Mouse (Mus musculus) lung, postnatal 25 days (tissue): Measurements from ENCODE around the gene Dazap1.
"Not testable (repeated sequence)": the region's sequence is repeated elsewhere in the genome, so short reads cannot be mapped to it uniquely, and the experiment has no call there.

ENCODE experiments used
- DNase-seq: peaks from one replicate; pipeline ENCODE4 v3.0.0; 2022; ENCODE audit warnings: low spot score

Dazap1 gene

GRCm38 (mm10) chr10:80260642-80261584, at the start of gene Dazap1, which contains the start of gene Gamt:
TSS of gene Dazap1 (plus strand) at chr10:80261486.
TSS of gene Gamt (minus strand) at chr10:80261012.
- DNase-seq: peak; percentile 97

- DNase-seq: not testable (repeated sequence)
These were observed 49.7 kb upstream of the Dazap1 start for GRCm38 (mm10) chr10:80211547-80212103.

- no peak for DNase-seq
These were observed 46.1 kb upstream of the Dazap1 start for GRCm38 (mm10) chr10:80215048-80215772.

- no peak for DNase-seq
These were observed 40.6 kb upstream of the Dazap1 start for GRCm38 (mm10) chr10:80220676-80221075.

- DNase-seq: peak; percentile 32
These were observed 38.1 kb upstream of the Dazap1 start for GRCm38 (mm10) chr10:80223137-80223536.

GRCm38 (mm10) chr10:80226071-80226415, 35.2 kb upstream of the Dazap1 start:
- DNase-seq: no peak

- DNase-seq: peak; percentile 100
These were observed 34.7 kb upstream of the Dazap1 start, which contains the start of gene Mum1 for GRCm38 (mm10) chr10:80226416-80227165. TSS of gene Mum1 (plus strand) at chr10:80226434.

GRCm38 (mm10) chr10:80227166-80227539, 34.1 kb upstream of the Dazap1 start:
- no peak for DNase-seq

- peak; percentile 26 for DNase-seq
These were observed 33.2 kb upstream of the Dazap1 start for GRCm38 (mm10) chr10:80227877-80228775.

GRCm38 (mm10) chr10:80236145-80236825, 25.0 kb upstream of the Dazap1 start:
- DNase-seq: no peak

- no peak for DNase-seq
These were observed 24.3 kb upstream of the Dazap1 start for GRCm38 (mm10) chr10:80237020-80237419.

- DNase-seq: no peak
These were observed 23.0 kb upstream of the Dazap1 start for GRCm38 (mm10) chr10:80238306-80238705.

- no peak for DNase-seq
These were observed 21.5 kb upstream of the Dazap1 start for GRCm38 (mm10) chr10:80239791-80240190.

GRCm38 (mm10) chr10:80242088-80242487, 19.2 kb upstream of the Dazap1 start:
- DNase-seq: no peak

- no peak for DNase-seq
These were observed 18.7 kb upstream of the Dazap1 start for GRCm38 (mm10) chr10:80242607-80243006.

GRCm38 (mm10) chr10:80244791-80245399, 16.4 kb upstream of the Dazap1 start:
- DNase-seq: no peak

GRCm38 (mm10) chr10:80245600-80245999, 15.7 kb upstream of the Dazap1 start:
- peak; percentile 85 for DNase-seq

- DNase-seq: no peak
These were observed 13.4 kb upstream of the Dazap1 start for GRCm38 (mm10) chr10:80247849-80248248.

GRCm38 (mm10) chr10:80248437-80248836, 12.8 kb upstream of the Dazap1 start:
- DNase-seq: not testable (repeated sequence)
